Mouse (Mus musculus): ENCODE results near the gene Prom1. TPM values are rescaled to one million over a fixed set of nuclear protein-coding genes. Genes with fewer than 3 reads are reported as not detected.
A peak's percentile ranks its signal among the peaks of the same experiment; 100 is the strongest.

Prom1 gene
- total RNA-seq, 1 experiment, result 12.7 TPM

DNA sequence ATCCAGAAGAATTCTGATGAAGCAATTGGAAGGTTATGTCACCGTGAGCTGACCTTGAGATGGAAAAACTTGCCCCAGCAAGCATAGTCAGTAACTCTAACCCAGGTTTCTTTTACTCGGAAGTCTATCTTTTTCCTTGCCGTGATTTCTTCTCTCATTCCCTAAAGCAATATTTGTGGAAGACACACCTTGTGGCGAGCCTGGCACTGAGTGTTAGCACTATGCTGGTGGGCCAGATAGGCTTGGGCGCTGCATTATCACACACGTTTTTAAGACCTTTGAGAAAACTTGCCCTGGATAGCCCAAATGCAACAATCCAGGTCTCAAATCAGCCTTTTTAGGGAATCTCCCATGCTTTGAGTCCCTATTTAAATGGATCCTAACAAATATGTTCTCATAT, 127.7 kb downstream of the Prom1 start:
- H3K9ac ChIP-seq (ENCODE audit: insufficient read depth, low read depth, low read length, poor library complexity, severe bottlenecking), result no peak overlapping the region
- H3K4me1 ChIP-seq (ENCODE audit: control insufficient read depth in 2 of 2, insufficient read depth in 2 of 2, low read length in 2 of 2, poor library complexity in 1 of 2), result no peaks in the 10 kb centered on the region
- H3K4me3 ChIP-seq (ENCODE audit: insufficient read depth in 1 of 2, low read depth in 1 of 2, low read length in 2 of 2, poor library complexity in 1 of 2, severe bottlenecking in 1 of 2), result no peak overlapping the region
- in situ Hi-C loops (cut with MboI; ENCODE audit: low sequenced_read_pairs in 2 of 2, unreplicated experiment in 2 of 2), result no loop called here
- DNase-seq (ENCODE audit: low read depth, low spot score), result no peak
- TF ChIP-seq CHD2 (IDR thresholded peaks at IDR 0.05; ENCODE audit: low read depth, low read length) (no peak), ZNF384 (IDR thresholded peaks at IDR 0.05; ENCODE audit: low read depth, low read length) (no peak), MAFK (IDR thresholded peaks at IDR 0.05; ENCODE audit: insufficient read depth, low read depth, low read length) (no peak), HCFC1 (IDR thresholded peaks at IDR 0.05; ENCODE audit: borderline replicate concordance, insufficient read depth, low read length) (no peak), ZC3H11A (IDR thresholded peaks at IDR 0.05; ENCODE audit: borderline replicate concordance, low read depth, low read length) (no peak)
- no peaks in the 10 kb centered on the region for H3K9me3 ChIP-seq (ENCODE audit: control insufficient read depth, insufficient read depth, low read depth, low read length)
- no peak overlapping the region for H3K27ac ChIP-seq (ENCODE audit: insufficient read depth, low read depth, low read length, poor library complexity, severe bottlenecking)
- H3K36me3 ChIP-seq (ENCODE audit: control insufficient read depth, insufficient read depth, low read length, poor library complexity, severe bottlenecking), result peaks cover under 1% of the 10 kb centered on the region; the same call in 1 of the 2 replicates

DNA sequence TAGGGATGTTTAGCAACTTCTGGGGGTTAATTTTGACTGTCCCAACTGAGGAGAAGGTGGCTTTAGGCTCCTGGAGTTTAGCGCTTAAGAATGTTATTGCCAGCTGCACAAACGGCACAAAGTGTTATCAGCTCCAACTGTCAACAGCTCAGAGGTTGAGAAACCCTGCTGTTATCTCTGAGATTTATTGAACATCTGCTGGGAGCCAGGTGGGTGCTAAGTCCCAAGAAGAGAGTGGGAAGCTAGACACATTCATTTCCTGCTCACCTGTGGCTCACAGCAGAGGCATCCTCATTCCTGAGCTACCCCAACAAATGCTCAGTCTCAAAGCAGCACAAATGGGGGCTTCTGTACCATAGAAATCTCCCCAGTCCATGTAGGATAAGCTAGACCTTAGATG, 130.7 kb downstream of the Prom1 start:
- H3K9ac ChIP-seq (ENCODE audit: insufficient read depth, low read depth, low read length, poor library complexity, severe bottlenecking), result no peak overlapping the region
- DNase-seq (ENCODE audit: low read depth, low spot score), result no peak
- 0 out of 4 replicates have a peak, but pooled peaks cover 0 to 3% of the 10 kb centered on the region in 2 experiments for H3K4me1 ChIP-seq (ENCODE audit: control insufficient read depth in 2 of 2, insufficient read depth in 2 of 2, low read length in 2 of 2, poor library complexity in 1 of 2)
- in situ Hi-C loops (cut with MboI; ENCODE audit: low sequenced_read_pairs in 2 of 2, unreplicated experiment in 2 of 2), result no loop called here
- TF ChIP-seq CHD2 (IDR thresholded peaks at IDR 0.05; ENCODE audit: low read depth, low read length) (no peak), ZNF384 (IDR thresholded peaks at IDR 0.05; ENCODE audit: low read depth, low read length) (no peak)
- H3K9me3 ChIP-seq (ENCODE audit: control insufficient read depth, insufficient read depth, low read depth, low read length), result no peaks in the 10 kb centered on the region
- H3K36me3 ChIP-seq (ENCODE audit: control insufficient read depth, insufficient read depth, low read length, poor library complexity, severe bottlenecking), result no peaks in the 10 kb centered on the region
- no peak overlapping the region for H3K27ac ChIP-seq (ENCODE audit: insufficient read depth, low read depth, low read length, poor library complexity, severe bottlenecking)
- no peak overlapping the region for H3K4me3 ChIP-seq (ENCODE audit: insufficient read depth in 1 of 2, low read depth in 1 of 2, low read length in 2 of 2, poor library complexity in 1 of 2, severe bottlenecking in 1 of 2)

DNA sequence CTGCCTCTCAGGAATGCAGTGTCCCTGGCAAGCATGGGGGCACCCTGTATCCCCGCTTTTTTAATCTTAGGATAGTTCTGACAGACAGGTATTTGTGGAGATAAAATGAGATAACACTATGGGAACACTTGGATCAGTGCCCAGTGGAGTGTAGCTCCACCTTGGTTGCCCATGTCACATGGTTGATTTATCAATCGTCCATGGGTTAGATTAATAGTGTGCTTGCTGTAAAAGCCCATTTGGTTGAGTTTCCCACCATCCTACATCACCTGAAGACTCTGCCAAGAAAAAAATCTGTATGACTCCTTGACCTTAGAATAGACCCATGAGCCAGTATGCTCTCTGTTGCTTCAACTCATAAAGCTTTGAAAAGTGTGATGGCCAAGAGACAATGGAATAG, 131.3 kb downstream of the Prom1 start:
- in situ Hi-C loops (cut with MboI; ENCODE audit: low sequenced_read_pairs in 2 of 2, unreplicated experiment in 2 of 2), result no loop called here
- no peak for DNase-seq (ENCODE audit: low read depth, low spot score)
- TF ChIP-seq HCFC1 (IDR thresholded peaks at IDR 0.05; ENCODE audit: borderline replicate concordance, insufficient read depth, low read length), result no peak
- TF ChIP-seq ZC3H11A (IDR thresholded peaks at IDR 0.05; ENCODE audit: borderline replicate concordance, low read depth, low read length), result no peak
- no peak for TF ChIP-seq ZNF384 (IDR thresholded peaks at IDR 0.05; ENCODE audit: low read depth, low read length)
- no peak for TF ChIP-seq MAFK (IDR thresholded peaks at IDR 0.05; ENCODE audit: insufficient read depth, low read depth, low read length)
- no peak for TF ChIP-seq CHD2 (IDR thresholded peaks at IDR 0.05; ENCODE audit: low read depth, low read length)
- no peak overlapping the region for H3K27ac ChIP-seq (ENCODE audit: insufficient read depth, low read depth, low read length, poor library complexity, severe bottlenecking)
- no peaks in the 10 kb centered on the region for H3K9me3 ChIP-seq (ENCODE audit: control insufficient read depth, insufficient read depth, low read depth, low read length)
- no peaks in the 10 kb centered on the region for H3K36me3 ChIP-seq (ENCODE audit: control insufficient read depth, insufficient read depth, low read length, poor library complexity, severe bottlenecking)
- H3K4me1 ChIP-seq (ENCODE audit: control insufficient read depth in 2 of 2, insufficient read depth in 2 of 2, low read length in 2 of 2, poor library complexity in 1 of 2), result 0 out of 4 replicates have a peak, but pooled peaks cover 0 to 3% of the 10 kb centered on the region in 2 experiments
- H3K4me3 ChIP-seq (ENCODE audit: insufficient read depth in 1 of 2, low read depth in 1 of 2, low read length in 2 of 2, poor library complexity in 1 of 2, severe bottlenecking in 1 of 2), result no peak overlapping the region
- no peak overlapping the region for H3K9ac ChIP-seq (ENCODE audit: insufficient read depth, low read depth, low read length, poor library complexity, severe bottlenecking)

DNA sequence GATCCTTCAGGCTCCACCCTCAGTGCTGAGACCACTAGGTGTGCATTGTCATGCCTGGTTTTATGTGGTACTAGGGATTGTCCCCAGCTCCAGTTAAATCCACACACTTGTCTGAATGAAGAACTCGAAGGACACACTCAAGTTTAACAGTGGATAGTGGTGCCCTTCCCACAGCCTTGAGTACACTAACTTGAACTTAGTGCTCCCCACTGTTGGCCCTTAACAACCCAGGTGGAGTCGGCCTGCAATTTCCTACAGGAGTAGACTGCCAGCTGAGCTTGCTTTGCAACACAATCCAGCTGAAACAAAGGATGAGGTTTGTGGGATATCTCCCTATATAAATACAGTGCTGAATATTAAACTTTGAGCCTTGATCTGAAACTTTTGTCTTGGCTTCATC, 133.2 kb downstream of the Prom1 start:
- H3K9ac ChIP-seq (ENCODE audit: insufficient read depth, low read depth, low read length, poor library complexity, severe bottlenecking), result no peak overlapping the region
- DNase-seq (ENCODE audit: low read depth, low spot score), result peak; percentile 16
- H3K9me3 ChIP-seq (ENCODE audit: control insufficient read depth, insufficient read depth, low read depth, low read length), result no peaks in the 10 kb centered on the region
- no peak overlapping the region for H3K27ac ChIP-seq (ENCODE audit: insufficient read depth, low read depth, low read length, poor library complexity, severe bottlenecking)
- H3K36me3 ChIP-seq (ENCODE audit: control insufficient read depth, insufficient read depth, low read length, poor library complexity, severe bottlenecking), result no peaks in the 10 kb centered on the region
- 0 out of 4 replicates have a peak, but pooled peaks cover 0 to 3% of the 10 kb centered on the region in 2 experiments for H3K4me1 ChIP-seq (ENCODE audit: control insufficient read depth in 2 of 2, insufficient read depth in 2 of 2, low read length in 2 of 2, poor library complexity in 1 of 2)
- in situ Hi-C loops (cut with MboI; ENCODE audit: low sequenced_read_pairs in 2 of 2, unreplicated experiment in 2 of 2), result no loop called here
- TF ChIP-seq ZC3H11A (IDR thresholded peaks at IDR 0.05; ENCODE audit: borderline replicate concordance, low read depth, low read length) (no peak), CHD2 (IDR thresholded peaks at IDR 0.05; ENCODE audit: low read depth, low read length) (no peak), HCFC1 (IDR thresholded peaks at IDR 0.05; ENCODE audit: borderline replicate concordance, insufficient read depth, low read length) (no peak), MAFK (IDR thresholded peaks at IDR 0.05; ENCODE audit: insufficient read depth, low read depth, low read length) (no peak), ZNF384 (IDR thresholded peaks at IDR 0.05; ENCODE audit: low read depth, low read length) (no peak)
- no peak overlapping the region for H3K4me3 ChIP-seq (ENCODE audit: insufficient read depth in 1 of 2, low read depth in 1 of 2, low read length in 2 of 2, poor library complexity in 1 of 2, severe bottlenecking in 1 of 2)

DNA sequence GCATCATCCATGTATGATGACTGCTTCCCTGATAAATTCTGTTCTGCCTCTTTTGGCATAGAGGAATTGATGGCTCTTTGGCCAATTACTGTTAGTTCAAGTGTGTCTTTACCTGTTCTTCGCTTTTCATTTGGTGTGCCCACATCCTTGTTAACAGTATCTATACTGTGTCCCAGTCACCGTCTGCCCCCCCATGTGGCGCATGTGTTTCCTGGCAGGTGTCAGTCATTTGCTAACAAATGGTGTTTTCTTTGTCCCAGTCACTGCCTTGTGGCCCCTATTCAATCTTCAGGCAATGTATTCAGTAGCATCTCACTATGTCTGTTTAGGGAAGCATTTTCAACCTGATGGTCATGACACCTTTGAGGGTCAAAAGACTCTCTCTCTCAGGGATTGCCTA, 140.8 kb downstream of the Prom1 start:
- no peak overlapping the region for H3K27ac ChIP-seq (ENCODE audit: insufficient read depth, low read depth, low read length, poor library complexity, severe bottlenecking)
- in situ Hi-C loops (cut with MboI; ENCODE audit: low sequenced_read_pairs in 2 of 2, unreplicated experiment in 2 of 2), result no loop called here
- no peak overlapping the region for H3K4me3 ChIP-seq (ENCODE audit: insufficient read depth in 1 of 2, low read depth in 1 of 2, low read length in 2 of 2, poor library complexity in 1 of 2, severe bottlenecking in 1 of 2)
- no peak overlapping the region for H3K9ac ChIP-seq (ENCODE audit: insufficient read depth, low read depth, low read length, poor library complexity, severe bottlenecking)
- DNase-seq (ENCODE audit: low read depth, low spot score), result no peak
- no peaks in the 10 kb centered on the region for H3K9me3 ChIP-seq (ENCODE audit: control insufficient read depth, insufficient read depth, low read depth, low read length)
- H3K36me3 ChIP-seq (ENCODE audit: control insufficient read depth, insufficient read depth, low read length, poor library complexity, severe bottlenecking), result no peaks in the 10 kb centered on the region
- no peak for TF ChIP-seq MAFK (IDR thresholded peaks at IDR 0.05; ENCODE audit: insufficient read depth, low read depth, low read length)
- H3K4me1 ChIP-seq (ENCODE audit: control insufficient read depth in 2 of 2, insufficient read depth in 2 of 2, low read length in 2 of 2, poor library complexity in 1 of 2), result no peaks in the 10 kb centered on the region

Measured in ES-E14 (cell line).